Mouse (Mus musculus) E14TG2a.4 (cell line): ENCODE results near the gene Mief1.
A peak's percentile ranks its signal among the peaks of the same experiment; 100 is the strongest.

ENCODE experiments used
- CTCF ChIP-seq: conservative IDR thresholded peaks from 2 replicates; pipeline ENCODE4 v1.5.1; 2014; ENCODE audit warnings: low read length
- NANOG ChIP-seq: IDR thresholded peaks from 2 replicates; pipeline ENCODE4 v1.6.1; 2014; ENCODE audit warnings: borderline replicate concordance, low read length, mixed read lengths
- POU5F1 ChIP-seq: IDR thresholded peaks from 2 replicates; pipeline ENCODE4 v1.6.1; 2014; ENCODE audit warnings: low read length, borderline replicate concordance

DNA sequence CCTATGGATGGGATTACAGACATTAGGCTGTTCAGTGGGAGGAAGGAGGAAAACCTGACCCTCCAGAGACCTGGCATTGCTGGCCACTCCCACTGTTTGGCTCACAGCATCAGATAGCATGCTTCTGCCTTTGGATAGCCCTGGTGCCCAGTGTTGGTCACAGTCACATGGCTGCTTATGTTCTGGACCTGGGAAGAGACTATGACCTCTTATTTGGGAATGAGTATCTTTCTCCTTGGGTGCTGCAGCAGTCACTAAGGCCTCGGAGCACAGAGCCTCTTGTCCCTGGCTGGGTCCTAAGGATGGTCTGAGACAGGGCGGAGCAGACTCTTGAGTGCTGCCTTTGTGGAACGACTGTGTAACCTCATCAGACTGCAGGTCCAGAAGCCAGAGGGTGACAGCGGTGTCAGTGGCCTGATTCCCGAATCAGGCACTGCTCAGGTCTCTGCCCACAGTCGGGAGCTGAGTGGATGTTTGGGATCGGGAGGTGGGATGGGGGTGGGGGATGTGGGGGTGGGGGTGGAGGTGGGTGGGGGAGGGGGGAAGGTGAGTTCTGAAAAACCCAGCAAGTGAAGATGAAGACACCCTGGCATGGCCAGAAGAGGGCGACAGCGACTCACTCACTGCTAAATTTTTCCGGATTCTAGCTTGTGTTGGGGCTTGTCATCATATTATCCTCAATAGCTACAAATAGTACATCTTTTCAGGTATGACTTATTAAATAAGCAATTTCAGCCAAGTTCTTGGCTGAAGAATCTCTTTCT, 17.9 kb upstream of the Mief1 start:
- TF ChIP-seq NANOG (no peak), CTCF (peak; percentile 30), POU5F1 (no peak)
